Mouse (Mus musculus) cerebellum, adult 9-11 months (tissue): ENCODE results near the gene Olfml2a.

Source experiments
- DNase-seq: peaks from one replicate; pipeline ENCODE4 v3.0.0; 2022

Gene Olfml2a

GRCm38 (mm10) chr2:38931851-38932667 is at the start of gene Olfml2a:
Gene Olfml2a (plus strand): TSS chr2:38931978.
- DNase-seq = peak; percentile 50

GRCm38 (mm10) chr2:38902866-38903265 is 28.9 kb upstream of the Olfml2a start:
- DNase-seq = no peak

- no peak for DNase-seq
Measured at GRCm38 (mm10) chr2:38904290-38904689, 27.5 kb upstream of the Olfml2a start.

- no peak for DNase-seq
Measured at GRCm38 (mm10) chr2:38906097-38906496, 25.7 kb upstream of the Olfml2a start.

- no peak for DNase-seq
Measured at GRCm38 (mm10) chr2:38908604-38909003, 23.2 kb upstream of the Olfml2a start.

- DNase-seq = no peak
Measured at GRCm38 (mm10) chr2:38914517-38914916, 17.3 kb upstream of the Olfml2a start.

- DNase-seq = no peak
Measured at GRCm38 (mm10) chr2:38914965-38915364, 16.8 kb upstream of the Olfml2a start.

- DNase-seq = no peak
Measured at GRCm38 (mm10) chr2:38916947-38917691, 14.7 kb upstream of the Olfml2a start.

GRCm38 (mm10) chr2:38921374-38921773 is 10.4 kb upstream of the Olfml2a start:
- DNase-seq = no peak

GRCm38 (mm10) chr2:38923471-38923870 is 8.3 kb upstream of the Olfml2a start:
- no peak for DNase-seq

- no peak for DNase-seq
Measured at GRCm38 (mm10) chr2:38923911-38924310, 7.9 kb upstream of the Olfml2a start.

GRCm38 (mm10) chr2:38924571-38924970 is 7.2 kb upstream of the Olfml2a start:
- DNase-seq = no peak

GRCm38 (mm10) chr2:38925171-38926080 is 6.4 kb upstream of the Olfml2a start:
- peak; percentile 63 for DNase-seq

GRCm38 (mm10) chr2:38926145-38926891 is 5.5 kb upstream of the Olfml2a start:
- DNase-seq = peak; percentile 94

GRCm38 (mm10) chr2:38927115-38927979 is 4.4 kb upstream of the Olfml2a start, which contains the start of gene Nr6a1:
Gene Nr6a1 (minus strand): TSS chr2:38927688.
- peak; percentile 61 for DNase-seq

GRCm38 (mm10) chr2:38930269-38930668 is 1.5 kb upstream of the Olfml2a start:
- no peak for DNase-seq

GRCm38 (mm10) chr2:38933931-38934330 is 2.2 kb downstream of the Olfml2a start:
- no peak for DNase-seq

GRCm38 (mm10) chr2:38934936-38935335 is 3.2 kb downstream of the Olfml2a start:
- DNase-seq = no peak

GRCm38 (mm10) chr2:38936721-38937378 is 5.1 kb downstream of the Olfml2a start:
- no peak for DNase-seq

- DNase-seq = no peak
Measured at GRCm38 (mm10) chr2:38937396-38937795, 5.6 kb downstream of the Olfml2a start.

- no peak for DNase-seq
Measured at GRCm38 (mm10) chr2:38938007-38938406, 6.2 kb downstream of the Olfml2a start.
